Mouse (Mus musculus): ENCODE data around the gene Cyp3a11.

DNA sequence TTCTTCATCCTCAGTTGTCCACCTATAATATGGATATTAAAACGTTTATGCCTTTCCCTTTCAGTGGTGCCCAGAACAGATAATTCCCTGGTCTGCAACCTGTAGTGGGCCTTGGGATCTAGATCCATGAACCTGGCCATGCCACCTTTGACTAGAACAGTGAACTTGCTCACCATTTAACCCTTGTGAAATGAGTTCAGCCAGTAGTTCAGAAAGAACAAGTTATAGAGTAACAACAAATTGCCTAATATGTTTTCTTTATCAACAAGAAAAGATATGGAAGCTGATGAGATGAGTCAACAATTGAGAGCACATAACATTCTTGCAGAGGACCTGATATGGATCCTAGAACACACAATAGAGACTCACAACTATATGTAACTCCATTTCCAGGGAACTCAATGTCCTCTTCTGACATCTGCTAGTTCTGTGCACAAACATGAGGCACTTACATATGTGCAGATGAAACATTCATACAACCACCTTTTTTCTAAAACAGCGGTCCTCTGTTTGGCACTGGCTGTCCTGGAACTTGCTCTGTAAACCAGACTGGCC lies 20.7 kb upstream of the Cyp3a11 start:
- TF ChIP-seq CTCF (IDR thresholded peaks at IDR 0.05; ENCODE audit: low read depth): no peak
- TF ChIP-seq EP300 (optimal IDR thresholded peaks at IDR 0.05): no peak

All from stomach, postnatal 0 days (tissue).